Mouse (Mus musculus) kidney, postnatal 36 days (tissue): Measurements from ENCODE around the gene Xylt1.

Experiments
- DNase-seq, 2 experiments: peaks; one replicate each; pipeline ENCODE4 v3.0.0; 2021 to 2022; ENCODE audit warnings: mixed read lengths in 2 of 2

The Xylt1 gene

DNA sequence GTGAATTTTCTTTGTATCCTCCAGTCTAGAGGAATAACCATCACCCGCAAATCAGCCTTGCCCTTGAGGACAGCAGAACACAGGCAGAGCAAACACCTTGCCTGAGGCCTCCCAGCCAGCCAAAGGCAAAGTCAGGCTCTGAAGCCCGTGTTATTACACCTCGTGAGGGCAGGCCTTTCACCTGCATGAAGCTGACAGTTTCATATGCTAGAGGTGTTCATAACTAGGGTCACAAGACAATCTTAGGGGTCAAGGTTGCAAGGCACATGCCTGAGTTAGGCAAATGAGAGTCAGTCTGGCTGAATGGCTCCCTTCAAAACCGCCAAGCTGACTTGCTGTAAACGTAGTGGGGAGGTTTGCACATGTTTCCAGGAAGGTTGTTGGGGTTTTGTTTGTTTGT, 186.5 kb downstream of the Xylt1 start:
- DNase-seq = no peak

DNA sequence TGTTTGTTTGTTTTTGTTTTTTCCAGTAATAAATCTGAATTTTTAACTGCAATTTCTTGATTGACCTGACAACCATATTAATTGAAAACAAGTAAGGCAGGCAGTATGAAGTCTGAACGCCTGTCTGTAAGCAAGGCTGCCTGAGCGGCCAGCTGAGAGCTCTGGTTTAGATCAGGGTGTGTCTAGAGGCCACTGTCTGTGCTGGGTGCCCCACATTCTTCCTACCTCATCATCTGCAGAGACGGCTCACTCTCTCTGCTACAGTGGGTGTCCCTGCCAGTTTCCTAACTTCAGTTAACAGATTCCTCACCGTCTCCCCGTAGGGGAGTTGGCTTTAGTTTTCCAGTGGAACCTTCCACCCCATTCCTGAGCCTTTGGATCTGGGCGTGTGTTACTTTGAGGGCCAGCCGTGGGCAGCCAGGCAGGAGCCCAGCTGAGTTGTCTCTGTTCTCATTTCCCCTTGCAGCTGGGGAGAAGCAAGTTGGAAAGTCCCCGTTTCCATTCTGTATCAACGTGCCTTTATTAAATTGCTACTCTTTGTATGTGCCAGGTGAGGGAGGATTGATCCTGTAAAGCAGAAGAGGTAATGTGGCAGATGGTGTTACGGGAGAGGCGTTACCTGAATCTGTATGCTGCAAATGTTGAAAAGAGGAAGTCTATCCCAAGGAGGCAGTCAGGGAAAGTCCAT, 187.0 kb downstream of the Xylt1 start:
- DNase-seq = no peak

DNA sequence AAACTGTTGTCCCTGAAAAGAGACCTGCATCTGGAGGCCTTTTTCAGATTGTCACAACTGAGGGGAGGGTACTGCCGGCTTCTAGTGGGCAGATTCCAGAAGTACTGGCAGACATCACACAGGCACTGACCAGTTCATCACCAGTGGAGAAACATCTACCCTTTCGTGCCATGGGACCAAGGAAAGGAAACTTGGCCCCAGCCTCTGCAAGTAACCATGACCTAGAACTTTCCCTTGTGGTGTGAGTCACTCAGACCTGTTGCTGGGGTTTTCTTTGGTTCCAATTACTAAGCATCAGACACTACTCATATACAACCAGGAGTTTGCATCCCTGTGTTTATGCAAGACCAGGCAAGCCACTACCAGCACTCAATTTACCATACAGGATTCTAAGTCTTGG, 190.4 kb downstream of the Xylt1 start:
- no peak for DNase-seq

DNA sequence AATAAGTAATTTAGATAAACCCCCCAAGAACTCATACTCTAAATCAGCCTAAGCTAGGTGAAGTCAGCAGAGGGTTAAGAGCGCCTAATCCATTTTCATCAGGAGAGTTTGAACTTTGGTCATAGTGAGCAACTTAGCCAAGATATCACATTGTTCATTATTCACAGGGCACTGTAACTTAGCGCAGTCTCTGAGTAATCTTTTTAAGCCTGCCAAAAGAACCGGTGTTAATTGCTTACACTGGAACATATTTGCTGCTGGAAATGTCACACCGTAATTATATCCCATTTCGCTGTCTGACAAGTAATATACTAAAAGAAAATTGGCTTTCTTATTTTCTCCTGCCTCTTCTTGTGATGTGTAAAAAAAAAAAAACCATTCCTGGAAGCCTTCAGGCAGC, 190.9 kb downstream of the Xylt1 start:
- peak in 1 of 2 experiments; percentile 54 for DNase-seq

DNA sequence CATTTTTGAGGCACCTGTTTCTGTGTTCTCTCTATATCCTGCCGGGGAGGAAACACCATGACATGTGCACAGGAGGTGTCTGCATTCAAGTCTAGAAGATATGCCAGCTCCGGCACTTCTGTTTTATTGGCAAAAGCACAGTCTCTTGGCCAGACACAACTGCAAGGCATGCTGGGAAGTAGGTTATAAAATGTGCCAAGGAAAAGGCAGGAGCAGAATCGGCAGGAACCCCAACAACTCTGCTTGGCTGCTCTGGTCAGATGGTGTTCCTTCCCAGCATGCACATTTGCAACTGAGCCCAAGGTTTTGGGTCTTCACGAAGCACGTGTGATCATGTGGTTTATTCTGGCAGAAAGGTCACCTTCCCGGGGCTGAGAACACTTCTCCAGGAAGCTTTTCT, 192.4 kb downstream of the Xylt1 start:
- DNase-seq = peak; percentile 34 to 45

DNA sequence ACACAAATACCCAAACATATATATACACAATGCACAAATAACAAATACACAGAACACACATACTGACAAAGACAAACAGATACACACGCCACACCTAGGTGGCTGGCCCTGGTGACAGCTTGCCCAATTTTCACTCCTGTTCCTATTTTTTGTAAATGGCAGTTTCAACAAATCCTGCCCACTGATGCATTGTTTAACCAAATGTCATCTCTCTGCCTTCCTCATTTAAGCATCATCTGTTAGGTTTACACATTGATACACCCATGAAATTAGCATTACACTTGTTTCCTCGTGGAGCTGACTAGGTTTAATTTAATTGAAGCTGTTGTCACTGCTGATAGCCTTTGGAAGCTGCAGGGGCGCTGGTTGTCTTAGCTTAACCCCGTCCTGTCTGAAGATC, 194.6 kb downstream of the Xylt1 start:
- DNase-seq = no peak

DNA sequence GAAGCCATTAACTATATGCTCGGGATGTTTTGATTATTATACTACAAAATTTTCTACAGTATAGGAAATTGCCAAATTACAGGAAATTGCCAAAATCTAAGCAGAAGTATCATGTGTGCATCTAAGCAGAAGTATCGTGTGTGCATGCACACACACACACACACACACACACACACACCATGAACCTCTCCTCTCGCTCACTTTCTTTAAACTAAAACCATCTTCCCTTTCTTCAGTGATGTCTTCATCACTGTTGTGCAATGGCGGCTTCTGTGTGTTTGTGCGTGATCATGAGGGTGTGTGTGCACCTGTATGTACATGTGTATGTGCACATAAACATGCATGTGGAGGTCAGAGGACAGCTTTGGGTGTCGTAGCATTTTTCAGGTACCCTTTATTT, 196.3 kb downstream of the Xylt1 start:
- DNase-seq = no peak

DNA sequence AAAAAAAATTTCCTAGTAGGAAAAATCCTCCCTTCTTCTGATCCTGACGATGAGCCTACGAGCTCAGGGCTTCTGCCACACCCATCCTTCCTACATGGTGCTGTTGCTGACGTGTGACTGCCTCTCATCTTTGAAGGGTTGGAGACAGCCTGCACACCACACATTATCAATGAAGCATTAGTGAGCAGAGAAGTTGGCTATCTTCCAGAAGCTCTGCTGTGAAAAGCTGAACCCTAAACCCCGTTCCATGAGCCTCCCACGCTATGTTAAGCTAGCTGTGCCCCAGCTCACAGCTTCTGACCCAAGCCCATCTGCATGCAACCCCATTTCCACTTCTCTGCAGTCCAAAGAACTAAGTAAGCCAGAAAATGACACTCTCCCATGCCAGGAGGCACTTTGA, 204.4 kb downstream of the Xylt1 start:
- no peak for DNase-seq

DNA sequence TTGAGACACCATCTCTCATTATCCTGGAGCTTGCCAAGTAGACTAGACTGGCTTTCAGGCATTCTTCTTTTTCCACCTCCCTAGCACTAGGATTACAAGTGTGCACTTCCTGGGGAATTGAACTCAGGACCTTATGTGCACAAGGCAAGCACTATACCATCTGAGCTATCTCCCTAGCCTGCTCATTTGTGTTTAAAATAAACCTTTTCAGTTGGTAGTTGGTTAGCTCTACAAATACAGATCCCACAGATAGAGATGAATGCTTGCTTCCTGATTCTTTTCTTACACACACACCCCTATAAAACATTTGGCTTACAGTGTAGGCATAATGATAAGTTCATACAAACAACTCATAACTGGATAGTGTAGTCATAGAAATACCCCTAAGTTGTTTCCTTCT, 206.0 kb downstream of the Xylt1 start:
- no peak for DNase-seq

DNA sequence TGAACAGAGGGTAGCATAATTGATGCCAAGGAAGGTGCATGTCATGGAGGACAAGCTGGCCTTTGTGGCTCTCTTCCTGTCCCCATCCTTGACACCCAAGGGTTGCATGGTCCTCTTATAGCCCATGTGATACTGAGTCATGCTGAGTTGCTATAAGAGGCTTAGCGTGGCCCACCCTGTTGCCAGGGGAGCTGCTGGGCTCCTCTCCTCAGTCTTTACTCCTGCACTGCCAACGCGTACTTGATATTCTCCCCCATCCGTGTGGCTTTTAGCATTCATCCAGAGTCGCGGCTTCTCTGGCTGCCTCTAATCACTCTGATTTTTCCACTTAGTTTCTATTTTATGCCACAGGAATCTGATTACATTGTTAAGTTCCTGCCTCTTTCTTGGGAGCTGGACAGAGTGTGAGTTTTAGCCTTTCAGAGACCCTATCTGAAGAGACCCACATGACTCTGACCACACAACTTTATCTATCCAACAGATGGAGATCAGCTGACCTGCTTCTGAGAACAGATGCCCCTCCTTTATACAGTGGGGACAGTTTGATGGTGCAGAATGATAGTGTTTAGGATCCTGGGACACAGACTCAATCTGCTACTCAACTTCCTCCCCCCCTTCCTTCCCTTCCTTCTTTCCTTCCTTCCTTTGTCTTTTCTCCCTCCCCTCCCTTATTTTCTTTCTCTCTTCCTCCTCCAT, 206.6 kb downstream of the Xylt1 start:
- no peak for DNase-seq

DNA sequence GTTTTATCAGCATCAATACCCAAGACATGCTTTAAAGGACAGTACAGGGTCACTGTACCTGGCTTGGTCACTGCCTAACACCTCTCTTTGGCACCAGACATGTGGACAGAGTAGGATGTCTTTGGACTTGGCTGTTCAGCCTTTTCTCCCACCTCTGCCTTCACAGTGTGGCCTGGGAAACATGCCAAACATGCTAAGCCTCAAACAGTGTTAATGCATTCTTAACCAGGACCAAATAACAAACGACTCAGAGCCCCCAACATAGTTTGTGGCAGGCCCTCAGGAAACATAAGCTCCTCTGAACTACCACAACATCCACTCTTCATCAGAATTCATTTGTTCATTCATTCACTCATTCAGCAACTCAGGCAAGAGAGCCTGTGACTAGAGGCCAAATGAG, 207.6 kb downstream of the Xylt1 start:
- peak; percentile 30 to 40 for DNase-seq

DNA sequence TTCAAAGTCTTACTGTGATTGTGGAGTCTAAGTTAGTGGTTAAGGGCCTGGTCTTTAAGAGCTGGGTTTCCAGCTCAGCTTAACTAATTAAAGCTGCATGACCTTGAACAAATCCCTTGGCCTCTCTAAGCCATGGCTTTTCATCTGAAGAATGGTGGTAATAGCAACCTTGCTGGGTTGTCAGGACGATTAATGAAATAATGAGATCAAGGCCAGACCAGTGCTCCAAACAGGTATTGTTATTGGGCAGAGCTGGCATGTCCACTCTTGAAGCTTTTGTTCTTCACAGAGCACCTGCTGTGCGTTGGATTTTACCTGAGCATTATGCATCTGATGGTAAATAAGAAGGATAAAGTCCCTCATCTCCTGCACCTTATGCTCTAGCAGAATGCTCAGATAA, 208.6 kb downstream of the Xylt1 start:
- DNase-seq = no peak

DNA sequence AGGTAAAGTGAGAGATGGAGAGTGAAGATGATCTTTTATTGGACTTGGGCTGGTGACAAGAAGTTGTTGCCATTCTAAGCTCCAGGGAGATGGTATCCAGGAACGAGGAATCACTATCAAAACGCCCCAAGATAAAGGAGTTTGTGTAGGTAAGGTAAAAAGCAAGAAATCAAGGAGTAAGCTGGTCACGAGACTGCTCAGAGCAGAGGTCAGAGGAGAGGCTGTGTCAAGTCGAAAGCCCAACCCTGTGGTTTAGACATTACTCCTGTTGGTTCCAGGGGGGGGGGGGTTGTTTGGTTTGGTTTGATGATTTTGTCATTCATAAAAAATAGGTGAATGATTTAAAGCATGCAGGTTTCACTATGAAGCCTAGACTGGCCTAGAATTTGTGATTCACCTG, 209.0 kb downstream of the Xylt1 start:
- DNase-seq = peak; percentile 19 to 22

DNA sequence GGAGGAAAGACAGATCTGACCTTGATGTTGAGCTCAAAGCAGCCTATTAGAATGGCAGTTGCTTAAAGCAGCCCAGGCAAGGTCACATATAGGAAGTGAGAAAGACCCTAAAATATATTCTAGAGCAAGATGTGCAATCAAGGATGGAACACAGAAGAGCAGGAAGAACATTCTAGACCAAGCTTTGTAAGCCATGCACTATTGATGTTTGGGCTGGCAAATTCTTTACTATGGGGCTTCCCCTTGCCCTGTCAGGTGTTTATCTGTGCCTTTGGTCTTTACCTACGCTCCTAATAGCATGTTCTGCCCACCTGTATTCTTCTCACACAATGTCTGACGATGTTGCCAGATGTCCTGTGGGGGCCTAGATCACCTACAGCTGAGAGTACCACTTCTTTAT, 213.4 kb downstream of the Xylt1 start:
- DNase-seq = no peak

DNA sequence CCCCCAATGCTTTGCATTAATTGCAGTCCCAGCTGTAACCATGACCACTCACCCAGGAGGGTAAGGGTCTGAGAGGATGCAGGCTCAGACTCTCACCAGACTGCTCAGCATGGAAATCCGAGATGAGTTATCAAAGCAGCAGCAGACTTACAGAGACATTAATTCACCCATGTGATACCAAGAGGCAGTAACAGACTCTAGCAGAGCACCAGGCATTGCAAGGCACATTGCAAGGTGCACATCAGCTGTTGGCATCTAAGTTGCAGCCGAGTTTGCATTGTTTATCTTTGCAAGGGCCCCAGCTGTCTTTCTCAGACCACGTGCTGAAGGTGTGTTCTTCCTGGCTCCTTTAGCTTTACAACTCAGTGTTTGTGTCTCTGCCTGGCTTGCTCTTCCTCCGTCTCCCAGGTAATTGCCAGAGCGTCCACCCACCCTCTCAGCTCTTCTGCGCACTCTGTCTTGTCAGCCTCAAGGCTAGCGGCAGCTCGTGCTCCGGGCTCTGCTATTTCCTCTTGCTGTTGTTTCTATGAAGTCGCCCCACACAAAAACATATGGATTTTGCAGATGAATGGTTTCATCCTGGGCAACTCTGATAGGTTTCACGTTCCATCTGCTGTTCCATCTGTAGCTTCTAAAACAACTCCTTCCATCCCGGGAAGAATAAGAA, 214.4 kb downstream of the Xylt1 start:
- DNase-seq = no peak

DNA sequence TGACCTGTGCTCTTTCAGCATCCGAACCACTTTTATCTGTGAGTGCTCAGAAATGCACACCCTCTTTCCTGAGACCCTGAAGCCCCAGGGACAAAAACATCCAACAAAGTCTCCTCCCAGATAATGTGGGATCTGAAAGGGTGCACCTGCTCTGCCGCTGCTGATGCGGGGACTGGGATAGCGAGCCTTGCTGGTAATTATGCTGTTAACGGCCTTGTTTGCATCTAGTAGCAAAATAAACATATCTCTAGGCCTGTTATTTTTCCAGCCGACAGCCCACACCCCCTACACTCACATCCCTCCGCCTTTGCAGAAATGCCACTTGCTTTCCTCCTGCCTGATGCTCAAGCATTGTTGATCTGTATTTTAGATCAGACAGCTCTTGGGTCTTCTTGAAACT, 219.7 kb downstream of the Xylt1 start:
- no peak for DNase-seq

DNA sequence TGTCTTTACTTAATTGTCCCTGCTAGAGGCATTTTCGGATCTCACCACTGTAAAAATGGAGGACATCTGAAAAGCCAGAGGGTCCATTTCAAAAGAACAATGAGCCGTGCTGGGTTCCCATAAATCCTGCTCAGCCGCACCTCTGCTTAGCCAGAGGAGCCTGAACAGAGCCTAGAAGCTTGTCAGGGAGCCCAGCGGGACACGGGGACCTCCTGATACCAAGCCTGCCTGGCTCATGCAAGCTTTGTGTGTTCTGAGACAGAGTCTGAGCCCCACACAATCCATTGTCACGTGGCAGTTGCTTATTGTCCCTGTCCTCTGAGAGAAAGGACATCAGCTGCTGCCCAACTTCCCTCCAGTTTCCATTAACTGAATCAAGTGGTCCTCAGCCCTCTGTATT, 229.7 kb downstream of the Xylt1 start:
- DNase-seq = no peak

DNA sequence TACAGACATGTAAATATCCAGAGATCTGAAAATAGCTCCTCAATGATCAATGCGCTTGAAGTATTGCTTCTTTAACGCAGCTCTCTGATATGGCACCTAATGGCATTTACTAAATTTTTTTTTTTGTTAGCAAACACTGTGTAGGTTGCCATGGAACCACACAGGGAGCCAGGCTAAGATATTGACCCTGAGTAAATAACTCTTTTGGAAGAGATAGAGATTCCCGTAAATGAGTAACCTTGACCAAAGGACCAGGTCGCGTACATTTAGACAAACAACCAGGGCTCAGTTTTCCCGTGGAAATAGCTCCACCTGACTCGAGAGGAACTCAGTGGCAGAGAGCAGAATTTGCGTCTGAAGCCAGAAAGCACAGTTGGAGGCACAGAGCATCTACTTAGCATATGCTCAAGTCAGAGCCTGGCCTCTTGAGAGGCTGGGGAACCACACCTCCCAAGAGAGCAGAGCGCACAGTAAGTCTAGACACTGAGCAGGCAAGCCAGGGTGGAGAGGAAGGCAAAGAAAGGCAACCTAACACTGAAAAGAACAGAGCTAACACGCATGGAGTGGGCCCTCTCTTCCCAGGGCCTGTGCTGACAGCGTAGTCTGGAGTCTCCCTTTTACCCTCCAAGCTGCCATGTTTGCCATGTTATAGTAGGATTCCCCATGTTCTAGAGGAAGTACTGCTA, 232.2 kb downstream of the Xylt1 start:
- DNase-seq = peak; percentile 8 to 10

DNA sequence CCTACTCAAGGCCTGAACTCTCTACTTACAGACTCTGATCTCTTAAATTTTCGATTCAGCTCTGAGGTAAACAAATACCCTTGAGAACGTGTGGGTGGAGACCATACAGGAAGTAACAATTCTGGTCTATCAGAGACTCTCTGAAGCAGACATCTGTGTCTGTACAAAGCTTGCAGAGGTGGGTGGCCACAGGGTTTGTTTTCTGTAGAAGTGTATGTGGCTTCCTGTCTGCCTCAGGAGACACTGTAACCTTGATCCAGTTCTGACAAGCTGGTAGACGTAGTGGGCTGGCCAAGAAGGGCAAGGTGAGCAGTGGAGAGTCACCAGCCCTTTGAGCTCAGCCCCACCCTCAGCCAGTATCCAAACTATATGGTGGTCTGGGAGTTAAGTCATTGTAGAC, 233.0 kb downstream of the Xylt1 start:
- no peak for DNase-seq

DNA sequence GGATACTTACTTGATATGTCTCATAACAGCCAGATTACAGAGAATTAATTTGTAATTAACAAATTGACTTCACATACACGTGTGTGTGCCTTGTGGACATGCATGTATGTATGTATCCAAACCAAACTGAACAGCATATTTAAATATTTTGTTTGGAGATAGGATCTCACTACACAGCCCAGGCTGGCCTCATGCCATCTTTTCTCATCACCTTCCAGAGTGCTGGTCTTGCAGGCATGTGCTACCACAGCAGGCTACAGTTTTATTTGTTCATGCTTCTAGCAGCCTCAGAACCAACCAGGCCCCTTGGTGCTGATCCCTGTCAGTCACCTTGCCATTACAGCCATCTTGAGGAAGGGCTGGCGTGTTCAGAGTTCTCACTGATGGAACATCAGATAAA, 233.6 kb downstream of the Xylt1 start:
- no peak for DNase-seq

DNA sequence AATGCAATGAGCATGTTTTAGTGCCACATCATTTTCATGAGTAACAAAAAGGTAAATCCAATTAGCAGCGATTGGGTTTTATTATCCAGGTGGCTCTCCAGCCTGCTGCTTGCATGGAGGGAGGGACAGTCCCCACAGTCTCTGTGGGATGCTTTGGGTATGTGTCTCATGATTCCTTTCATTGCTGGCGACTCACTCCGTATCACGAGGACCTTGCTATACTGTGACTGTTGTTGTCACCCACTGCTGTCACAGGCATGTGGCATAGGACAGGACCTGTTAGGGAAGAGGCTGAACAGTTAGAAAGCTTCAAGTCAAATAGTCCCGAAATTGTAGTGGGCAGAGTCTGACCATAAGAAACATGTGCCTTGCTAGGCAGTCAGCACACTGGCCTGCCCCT, 234.1 kb downstream of the Xylt1 start:
- DNase-seq = no peak

DNA sequence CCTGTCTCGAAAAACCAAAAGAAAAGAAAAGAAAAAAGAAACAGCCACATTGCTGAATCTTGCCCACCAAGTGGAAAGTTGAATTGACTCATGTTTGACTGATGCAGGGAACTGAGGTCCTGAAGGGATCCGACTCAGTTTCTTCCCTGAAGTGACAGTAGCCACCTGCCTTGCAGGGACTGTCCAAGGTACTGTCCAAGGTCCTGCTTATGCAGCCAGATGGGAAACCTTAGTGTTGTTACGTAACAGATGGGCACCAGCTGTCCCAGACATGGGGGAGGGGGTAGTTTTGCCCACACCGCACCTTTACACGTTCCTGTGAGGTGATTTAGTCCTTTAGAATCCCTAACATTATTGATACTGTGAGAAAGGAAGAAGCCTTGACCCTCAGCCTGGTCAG, 235.5 kb downstream of the Xylt1 start:
- DNase-seq = peak in 1 of 2 experiments; percentile 40

DNA sequence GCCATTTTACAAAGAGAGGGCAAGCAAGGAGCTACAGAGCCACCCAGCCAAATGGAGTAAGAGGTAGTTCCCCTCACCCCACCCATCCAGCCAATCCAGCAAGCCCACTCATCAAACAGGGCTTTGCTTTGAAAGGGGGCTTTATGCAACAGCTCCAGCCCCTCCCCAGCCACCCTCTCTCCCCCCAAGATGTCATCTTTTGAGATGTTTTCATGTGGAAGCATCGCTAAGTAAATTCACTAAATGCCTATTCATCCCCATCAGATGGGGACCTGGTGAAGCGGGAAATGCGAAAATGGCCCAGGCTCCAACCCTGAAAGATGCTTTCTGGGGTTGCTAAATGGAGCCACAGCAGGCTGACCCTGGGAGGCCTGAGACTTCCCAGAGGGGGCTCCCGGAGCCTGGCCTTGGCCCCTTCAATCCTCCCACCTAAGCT, 238.0 kb downstream of the Xylt1 start:
- DNase-seq = no peak

DNA sequence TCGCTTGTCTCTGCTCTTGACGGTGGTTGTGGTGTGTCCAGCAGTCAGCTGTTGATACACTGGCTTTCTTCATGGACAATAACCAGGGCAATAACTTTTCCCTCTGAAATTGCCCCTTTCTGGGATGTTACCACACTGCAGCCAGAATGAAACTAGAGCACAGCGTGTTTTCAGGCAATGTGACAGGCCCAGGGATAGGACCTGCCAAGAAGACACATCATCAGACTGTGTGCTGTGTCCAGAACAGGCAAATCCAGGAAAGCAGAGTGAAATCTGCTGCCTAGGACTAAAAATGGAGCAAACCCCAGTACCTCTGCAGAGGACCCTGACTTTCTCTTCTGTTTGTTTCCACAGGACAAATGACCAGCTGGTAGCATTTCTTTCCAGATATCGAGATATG, 240.8 kb downstream of the Xylt1 start:
- no peak for DNase-seq
